Mouse (Mus musculus) T-helper 1 cell (primary cell): ENCODE measurements around the gene Agbl4.

ENCODE experiments used
- in situ Hi-C: fragments of 300-600 bp; cut with MboI, MseI; formaldehyde crosslinking; loops from one replicate; pipeline ENCODE4 v1.15.1; 2025; ENCODE audit warnings: high pct_unique_total_duplicates

Gene Agbl4

DNA sequence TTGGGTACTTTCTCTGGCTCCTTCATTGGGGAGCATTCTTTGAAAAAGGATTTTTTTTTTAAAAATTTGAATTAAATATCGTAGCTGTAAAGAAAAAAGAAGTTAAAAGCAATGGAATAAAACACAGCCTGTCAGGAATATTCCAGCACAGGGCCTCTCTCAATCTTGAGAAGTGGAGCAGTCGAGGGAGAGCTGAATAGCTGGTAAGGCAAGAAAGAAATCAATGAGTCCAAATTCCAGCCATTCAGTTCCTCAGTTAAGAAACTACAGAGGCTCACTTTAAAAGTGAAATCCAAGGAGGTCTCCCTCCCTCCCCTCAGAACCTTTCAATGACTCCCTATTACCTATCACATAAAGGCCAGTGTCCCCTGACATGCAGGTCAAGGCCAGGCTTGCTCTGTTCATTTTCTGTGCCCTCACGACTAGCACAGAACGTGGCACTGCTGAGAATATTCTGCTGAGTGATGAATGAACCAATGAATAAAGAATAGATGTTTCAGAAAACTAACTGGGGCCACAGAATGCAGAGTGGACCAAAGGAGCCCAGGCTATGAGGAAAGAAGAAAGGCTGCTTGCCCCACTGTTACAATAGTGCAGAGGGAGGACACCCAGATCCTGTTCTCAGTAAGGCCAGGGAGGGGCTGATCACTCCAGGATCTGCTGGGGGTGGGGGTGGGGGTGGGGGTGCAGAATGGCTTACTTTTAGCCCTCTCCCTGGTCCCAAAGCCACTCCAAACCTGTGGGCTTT lies 1181.8 kb downstream of the Agbl4 start:
- in situ Hi-C loops = no loop called here

DNA sequence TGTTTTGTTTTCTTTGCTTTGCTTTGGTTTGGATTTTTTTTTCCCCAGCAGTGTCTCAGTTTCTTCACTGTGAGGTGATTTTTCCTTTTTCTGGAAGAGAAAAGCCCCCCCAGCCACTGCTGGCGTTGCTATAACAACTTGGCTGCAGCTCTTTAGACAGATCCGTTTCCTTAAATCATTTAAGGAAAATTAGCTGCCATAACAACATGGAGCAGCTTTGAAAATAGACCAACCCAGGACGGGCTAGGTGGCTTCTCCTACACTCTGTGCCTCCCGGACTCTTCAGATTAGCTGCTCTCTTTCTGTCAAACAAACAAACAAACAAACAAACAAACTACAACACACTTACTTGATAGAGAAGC lies 1182.4 kb downstream of the Agbl4 start:
- in situ Hi-C loops = no loop called here

DNA sequence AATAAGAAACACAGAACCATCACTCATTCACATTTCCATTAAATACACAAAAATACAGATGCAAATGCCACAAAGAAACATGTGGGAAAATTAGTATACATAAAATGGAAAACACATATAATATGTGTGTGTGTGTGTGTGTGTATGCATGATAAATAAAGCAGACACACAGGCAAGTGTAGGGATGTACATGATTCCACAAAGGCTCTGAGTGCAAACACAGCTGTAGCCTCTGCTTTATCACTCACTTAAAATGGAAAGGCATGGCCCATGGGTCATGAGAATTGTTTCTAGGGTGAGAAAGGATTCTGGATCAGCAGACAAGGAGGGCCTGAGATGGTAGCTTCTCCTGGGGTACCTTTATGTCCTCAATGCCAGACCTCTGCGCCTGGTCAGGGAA lies 1182.8 kb downstream of the Agbl4 start:
- in situ Hi-C loops = no loop called here

DNA sequence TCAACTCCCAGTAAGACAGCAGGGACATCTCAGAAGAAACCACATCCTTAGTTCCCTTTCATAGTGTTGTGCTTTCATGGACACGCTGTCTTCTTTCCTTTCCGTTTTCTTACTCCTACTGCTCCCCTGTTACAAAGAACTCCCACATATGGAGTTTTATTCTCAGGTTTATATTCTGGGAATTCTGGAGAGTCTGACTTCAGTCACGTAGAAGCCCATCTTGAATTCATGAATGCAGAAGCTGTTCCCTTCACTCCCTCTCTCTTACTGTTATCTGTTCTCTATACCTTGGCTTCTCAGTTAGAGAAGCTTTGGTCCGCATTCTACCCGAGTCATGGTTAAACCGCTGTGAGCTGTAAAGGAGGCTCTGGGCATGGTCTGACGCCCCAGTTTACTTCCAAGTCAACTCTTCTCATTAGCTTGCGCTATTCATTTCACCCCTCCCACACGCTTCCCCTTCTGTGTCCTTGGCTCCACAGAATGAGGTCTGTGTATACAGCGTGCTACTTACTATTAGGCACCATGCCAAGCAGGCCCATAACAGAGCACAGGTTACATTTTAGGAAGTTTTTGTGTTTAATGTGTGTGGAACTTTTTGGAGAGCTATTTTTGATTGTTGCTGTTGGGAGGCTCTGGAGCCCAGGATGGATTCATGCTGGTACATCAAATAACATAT lies 1186.2 kb downstream of the Agbl4 start:
- in situ Hi-C loops = no loop called here

DNA sequence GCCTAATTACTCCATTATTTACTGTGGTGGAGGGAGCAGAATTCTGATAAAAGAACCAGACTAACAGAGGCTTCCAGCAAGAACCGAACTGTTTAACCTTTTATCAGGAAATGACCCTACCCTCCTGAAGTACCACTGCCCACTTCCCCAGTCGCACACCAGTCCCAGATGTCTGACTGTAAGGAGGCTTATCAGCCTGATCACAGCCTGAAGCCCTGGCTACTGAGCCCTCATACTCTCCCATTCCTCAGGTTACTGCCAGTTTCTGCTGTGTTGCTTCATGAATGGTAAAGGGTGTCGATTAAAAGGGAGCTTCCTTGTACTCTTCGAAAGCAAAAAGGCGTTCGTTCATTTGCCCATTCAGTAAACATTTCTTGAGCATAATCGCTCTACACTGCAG lies 1186.8 kb downstream of the Agbl4 start:
- in situ Hi-C loops = no loop called here

DNA sequence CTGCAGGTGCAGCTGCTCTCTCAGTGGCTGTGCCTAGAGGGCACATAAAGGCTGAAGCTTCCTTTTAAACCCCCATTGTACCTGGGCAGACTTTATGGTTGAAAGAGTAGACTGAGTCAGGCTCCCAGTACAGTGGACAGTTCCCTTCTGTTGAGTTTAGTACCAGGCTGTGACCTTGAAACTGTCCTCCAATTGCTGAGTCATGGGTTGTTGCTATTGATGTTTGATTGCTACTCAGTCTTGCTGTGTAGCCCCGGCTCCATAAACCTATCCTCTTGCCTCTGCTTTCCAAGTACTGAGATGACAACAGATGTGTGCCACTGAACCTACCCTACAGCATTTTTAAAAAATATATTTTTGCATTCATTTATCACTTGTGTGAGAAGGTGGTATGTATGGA lies 1190.8 kb downstream of the Agbl4 start:
- in situ Hi-C loops = no loop called here

DNA sequence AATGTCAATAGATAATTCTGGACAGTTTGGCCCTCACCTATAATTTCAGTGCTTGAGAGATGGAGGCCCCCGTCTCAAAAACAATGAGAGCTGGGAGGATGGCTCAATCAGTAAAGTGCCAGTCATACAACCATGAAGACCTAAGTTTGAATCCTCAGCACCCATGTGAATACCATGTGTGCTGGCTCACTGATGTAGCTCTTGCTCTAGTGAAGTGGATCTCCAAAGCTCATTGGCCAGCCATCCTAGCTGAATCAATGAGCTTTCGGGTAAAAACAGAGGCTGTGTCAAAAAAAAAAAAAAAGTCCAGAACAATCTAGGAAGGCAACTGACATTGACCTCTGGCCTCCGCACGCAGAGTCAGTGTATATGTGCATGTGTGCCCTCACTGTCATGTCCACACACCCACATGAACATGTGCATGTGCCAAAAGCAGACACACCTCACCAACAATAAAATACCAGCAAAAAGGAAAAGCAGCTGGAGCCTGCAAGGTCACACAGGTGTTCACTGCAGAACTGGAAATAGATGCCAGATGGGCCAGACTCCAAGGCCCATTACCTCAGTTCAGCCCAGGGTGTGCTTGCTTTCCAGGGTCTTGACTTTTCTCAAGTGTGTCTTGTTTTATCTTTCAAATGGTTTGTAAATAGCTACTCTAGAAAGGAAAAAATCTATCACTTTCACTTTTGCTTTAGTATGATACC lies 1192.2 kb downstream of the Agbl4 start:
- in situ Hi-C loops = no loop called here

DNA sequence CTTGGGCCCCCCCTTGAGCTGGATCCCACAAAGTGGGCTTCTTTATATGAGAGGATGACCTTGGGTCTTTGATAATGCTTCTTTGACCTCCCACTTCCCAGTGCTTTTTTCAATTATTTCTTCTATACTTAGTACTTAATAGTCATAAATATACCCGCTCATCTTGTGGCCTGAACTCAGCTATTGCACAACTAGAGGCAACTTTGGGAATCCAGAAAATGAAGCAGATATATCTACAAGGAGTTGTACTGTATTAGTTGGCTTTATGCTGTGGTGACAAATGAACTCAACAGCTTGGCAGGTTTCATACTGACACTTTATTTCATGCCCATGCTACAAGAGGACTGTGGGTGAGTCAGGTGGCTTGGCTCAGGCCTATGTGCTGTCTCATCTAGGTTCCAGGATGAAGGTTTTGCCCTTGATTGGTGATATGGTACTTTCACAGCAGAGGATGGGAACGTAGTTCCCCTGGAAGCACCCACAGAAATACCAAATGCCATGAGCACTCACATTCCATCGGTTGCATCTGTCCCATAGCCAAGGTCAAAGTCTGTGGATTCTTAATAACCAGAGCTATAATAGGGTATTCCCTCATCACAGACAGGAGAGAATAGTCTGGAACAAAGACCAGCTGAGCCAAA lies 1197.3 kb downstream of the Agbl4 start:
- in situ Hi-C loops = no loop called here

DNA sequence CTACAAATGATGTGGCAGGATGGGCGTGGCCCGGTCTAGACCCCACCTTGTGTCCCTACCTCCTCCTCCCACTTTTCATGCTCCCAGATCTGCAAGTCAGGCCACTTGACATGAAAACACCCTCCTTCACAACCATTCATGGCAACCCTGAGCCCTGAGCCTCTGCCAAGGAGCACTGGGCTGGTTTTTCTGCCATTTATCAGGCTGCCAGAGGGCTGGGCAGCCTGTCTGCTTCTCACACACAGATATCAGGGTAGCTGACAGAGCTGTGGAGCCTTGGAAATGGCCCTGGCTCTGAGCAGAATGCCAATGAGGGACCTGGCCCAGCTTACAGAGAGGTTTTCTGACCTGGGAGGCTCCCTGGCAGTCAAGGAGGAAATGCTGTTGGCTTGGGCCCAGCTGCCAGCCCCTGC lies 1199.8 kb downstream of the Agbl4 start:
- in situ Hi-C loops = no loop called here

DNA sequence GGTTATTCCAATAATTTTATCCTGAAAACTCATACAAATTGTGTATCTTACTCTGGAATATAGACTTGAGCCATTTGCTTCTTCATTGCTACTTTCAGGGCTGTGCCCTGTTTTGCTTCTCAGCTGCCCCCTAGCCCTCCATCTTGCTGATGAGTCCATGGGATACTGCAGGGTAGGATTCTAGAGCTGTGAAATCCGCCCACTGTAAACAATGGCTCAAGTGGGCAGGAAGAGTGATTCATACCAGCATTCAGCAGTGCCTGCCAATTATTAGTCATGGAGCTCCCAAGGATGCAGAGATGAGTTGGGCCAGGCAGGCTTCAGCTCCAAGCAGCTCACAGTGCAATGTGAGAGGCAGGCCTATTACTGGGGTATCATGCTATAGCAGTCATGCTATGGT lies 1200.5 kb downstream of the Agbl4 start:
- in situ Hi-C loops = no loop called here

DNA sequence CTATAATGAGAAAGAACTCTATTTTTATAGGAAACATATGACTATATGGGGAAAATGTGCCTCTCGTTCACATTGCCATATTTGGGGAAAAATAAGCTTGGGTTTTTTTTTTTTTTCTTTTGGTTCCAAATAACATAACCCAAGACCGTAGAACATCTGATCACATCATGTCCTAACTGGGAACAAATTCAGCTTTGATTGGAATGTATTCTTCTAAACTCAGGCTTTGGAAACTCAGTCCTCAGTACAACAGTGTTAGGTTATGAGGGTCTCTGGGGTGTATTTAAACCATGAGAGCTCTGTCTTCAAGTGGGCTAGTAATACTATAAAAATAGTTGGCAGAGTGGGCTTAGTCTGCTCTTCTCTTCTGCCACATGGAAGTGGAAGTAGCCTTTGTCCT lies 1205.7 kb downstream of the Agbl4 start:
- in situ Hi-C loops = no loop called here

DNA sequence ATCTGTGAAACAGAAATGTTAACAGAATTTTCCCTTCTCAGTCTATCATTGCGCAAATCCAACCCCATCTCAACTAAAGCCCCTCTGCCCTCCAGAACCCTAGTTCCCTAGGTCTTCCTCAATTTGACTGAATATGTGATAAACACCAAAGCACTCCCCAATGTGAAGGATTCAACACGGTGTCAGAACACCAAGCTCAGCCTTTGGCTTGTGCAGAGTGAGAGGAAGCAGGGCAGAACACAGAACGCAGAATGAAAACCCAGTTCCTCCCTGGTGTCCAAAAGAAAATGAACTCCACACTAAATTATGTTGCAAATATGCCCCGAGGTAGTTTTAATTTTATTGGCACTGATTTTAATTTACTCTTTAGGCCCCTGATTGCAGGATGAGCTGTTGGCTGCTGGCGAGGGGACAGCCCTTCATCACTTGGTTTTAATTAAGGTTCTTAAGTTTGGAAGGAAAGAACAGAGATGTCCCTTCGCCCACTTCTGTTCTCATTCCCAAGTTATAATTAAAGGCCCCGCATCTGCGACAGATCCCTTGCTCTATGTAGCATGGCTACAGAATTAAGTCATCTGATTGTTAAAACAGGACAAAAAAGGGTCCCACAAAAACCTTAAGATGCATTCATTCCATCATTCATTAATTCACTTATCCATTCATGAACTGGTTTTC lies 1210.5 kb downstream of the Agbl4 start:
- in situ Hi-C loops = no loop called here

DNA sequence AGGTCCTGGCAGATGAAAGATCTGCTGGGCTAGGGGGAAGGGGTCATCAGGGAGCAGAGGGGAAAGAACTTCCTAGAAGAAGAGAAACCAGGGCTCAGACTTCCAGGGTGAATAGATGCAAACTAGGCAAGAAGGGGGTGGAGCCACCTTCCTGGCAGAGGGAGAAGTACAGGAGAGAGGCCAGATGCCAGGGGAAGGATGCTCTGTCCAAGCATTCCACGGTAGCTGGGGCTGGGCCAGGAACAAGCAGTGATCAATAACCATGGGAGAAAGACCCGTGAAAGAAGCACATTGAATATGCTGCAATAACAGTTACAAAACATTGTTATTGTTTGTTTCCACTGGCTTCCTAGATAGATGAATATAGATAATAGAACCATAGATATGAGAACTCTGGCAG lies 1224.4 kb downstream of the Agbl4 start:
- in situ Hi-C loops = loop anchor here (5.0 to 10.0 kb wide), 2 partner anchors 120 to 297 kb away; no protein-coding TSS in a partner anchor

DNA sequence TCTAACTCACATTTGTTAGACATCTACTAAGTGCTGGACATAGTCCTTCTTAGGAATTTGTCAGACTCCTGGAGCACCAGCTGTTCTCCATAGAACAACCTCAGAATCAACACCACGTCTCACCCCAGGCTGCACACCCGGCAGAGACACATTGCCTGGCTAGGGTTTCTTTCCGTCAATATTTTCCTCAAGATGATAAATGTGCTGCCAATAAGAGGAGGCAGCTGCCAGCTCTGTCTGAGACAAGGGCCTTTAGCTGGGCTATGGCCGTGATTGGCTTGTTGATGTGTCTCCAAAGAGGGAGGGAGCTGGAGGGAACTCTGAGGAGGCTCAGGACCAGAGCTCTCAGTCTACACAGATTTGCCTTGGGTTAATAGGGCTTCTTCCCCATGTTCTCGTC lies 1227.5 kb downstream of the Agbl4 start:
- in situ Hi-C loops = loop anchor here (5.0 to 25.0 kb wide), 3 partner anchors 123 to 1563 kb away; no protein-coding TSS in a partner anchor

DNA sequence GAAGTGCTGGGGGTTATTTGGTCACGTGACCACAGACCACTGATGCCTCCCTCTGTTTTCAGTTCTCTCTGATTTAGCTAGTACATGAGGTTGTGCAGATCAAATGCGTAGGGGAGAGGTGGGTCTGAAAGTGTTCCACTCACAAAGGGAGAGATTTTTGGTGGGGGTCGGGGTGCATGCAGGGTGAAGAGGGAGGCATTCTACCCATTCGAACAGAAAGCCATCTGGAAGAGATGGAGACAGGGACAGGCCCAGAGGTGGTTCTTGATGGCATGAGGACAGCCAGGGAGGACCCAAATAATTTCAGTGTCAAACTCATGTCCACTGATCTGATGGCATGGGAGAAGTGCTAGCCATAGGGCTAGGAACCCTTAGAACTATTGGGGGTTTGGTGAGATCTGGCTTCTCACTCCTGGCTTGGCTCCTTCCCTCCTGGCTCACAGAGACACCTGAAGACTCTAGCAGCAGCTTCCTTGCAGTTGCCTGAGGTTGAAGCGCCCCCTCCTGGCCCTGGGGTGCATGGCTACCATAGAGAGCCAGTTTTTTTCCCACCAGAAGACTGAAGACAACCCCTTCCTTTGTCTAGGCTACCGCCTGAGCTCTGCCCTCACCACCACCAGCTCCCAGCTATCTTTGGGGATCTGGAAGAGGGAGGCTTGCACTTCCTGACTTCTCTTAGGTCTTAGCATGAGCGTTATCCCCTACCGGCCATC lies 1228.8 kb downstream of the Agbl4 start:
- in situ Hi-C loops = loop anchor here (10.0 to 25.0 kb wide), 2 partner anchors 301 to 1564 kb away; no protein-coding TSS in a partner anchor

DNA sequence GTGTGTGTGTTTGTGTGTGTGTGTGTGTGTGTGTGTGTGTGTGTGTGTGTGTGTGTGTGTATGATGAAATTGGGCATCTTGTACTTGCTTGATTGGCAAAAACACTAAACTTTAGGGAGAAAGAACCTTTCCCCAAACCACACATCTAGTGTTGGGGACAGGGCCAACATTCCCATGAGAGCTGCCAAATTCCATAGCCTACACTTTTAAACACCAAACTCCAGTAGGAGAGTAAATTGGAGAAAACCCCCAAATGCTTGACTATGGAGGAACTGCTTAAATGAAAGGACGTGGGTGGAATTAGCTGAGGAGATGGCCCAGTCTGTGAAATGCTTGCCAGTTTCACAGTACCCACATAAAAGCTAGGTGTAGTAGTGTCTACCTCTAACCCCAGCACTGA lies 1235.2 kb downstream of the Agbl4 start:
- in situ Hi-C loops = loop anchor here (25.0 kb wide), 1 partner anchor 1570 kb away; no protein-coding TSS in a partner anchor

DNA sequence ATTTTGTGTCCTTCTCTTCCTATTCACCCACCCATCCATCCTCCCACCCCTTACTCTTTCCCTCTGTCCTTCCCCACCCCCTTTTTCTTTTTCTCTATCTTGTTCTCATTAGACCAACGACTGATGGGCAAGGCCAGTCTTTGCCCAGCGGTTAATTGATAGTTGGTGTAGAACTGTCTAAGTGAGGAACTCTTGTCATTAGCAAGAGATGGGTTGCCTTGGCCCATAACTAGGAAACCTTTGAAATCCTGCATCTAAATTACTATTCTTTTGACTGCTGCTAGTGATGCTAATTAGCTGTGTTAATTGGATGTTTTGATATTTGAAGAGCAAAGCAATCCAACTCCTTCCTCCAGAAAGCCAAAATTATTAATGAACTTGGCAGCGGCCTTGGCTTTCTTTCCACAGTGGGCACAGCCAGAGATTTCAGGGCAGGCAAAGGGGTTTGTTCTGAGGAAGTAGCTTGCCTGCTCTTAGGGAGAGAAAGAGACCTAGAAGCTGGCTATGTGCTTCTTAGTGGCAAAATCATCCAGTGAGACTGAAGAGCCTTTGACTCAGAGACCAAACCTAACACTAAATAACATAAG lies 1238.2 kb downstream of the Agbl4 start:
- in situ Hi-C loops = loop anchor here (25.0 kb wide), 1 partner anchor 1573 kb away; no protein-coding TSS in a partner anchor

DNA sequence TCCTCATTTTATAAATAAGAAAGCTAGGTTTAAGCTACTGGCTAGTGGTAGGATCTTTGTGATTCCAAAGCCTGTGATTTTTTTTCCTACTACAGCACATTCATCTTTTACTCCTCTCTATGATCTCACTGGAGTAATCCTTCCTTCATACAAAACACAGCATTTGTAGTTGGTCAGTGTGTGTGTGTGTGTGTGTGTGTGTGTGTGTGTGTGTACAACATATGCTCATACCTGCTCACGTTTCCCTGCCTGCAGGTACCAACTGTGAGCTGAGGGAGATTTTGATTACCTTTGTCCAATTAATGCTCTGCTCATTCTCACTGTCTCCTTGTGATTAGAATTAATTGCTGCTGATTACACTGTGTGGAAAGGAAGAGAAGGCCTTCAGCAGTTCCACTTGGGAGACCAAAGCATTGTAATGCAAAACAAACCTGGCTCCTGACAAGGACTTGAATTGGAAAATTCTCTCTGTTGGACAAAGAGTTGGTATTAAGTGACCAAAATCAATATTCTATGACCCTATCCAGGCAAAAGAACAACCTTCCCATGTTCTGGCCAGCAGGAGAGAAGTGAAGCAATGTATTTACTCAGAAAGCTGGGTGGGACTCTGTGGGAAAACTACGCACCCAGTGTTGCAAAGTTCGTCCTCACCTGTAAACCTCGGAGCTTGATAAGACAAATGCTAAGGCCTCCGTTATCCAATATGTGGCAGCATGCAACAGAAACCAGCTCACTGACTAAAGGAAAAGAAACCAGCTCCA lies 1241.7 kb downstream of the Agbl4 start:
- in situ Hi-C loops = loop anchor here (25.0 kb wide), 1 partner anchor 1577 kb away; no protein-coding TSS in a partner anchor

DNA sequence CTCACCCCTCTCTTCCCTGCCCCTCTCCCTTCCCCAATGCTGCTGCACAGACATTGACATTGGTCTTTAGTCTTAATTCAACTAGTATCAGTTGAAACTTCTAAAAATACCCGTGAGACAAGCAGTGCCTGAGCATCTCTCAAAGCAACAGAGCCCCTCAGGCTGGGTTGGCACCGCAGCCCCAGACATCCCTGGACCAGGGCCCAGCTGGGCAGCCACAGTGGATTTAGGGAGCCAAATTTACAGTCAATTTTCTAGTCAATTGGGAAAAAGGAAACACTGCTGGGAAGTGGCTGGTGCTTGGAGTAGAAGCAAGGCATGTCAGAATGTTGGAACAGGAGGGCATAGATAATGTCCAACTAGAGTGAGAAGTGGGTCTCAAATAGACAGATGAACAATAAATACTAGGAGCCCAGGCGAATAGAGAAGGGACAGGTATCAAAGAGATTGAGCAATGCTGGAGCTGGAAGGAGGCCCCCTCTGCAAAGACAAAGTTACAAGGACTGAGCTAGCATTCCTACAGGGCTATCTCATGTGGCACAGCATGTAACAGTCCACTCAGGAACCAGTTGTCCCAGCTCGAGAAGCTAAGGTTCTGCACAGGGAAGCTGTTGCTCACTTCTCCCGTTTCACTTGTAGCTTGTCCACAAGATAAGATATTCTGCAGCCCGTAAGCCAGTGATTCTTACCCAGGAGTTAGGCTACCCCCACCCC lies 1247.8 kb downstream of the Agbl4 start:
- in situ Hi-C loops = loop anchor here (25.0 kb wide), 1 partner anchor 1583 kb away; no protein-coding TSS in a partner anchor
